Mouse (Mus musculus) stomach, embryonic 16.5 days (tissue): ENCODE results near the gene Map3k13. TPM values are rescaled to one million over a fixed set of nuclear protein-coding genes. Genes with fewer than 3 reads are reported as not detected.
A peak's percentile ranks its signal among the peaks of the same experiment; 100 is the strongest.

Experiments
- ATAC-seq: fragments of 200-750 bp; cut with Nextera tagmentation; 2 replicates; pipeline ENCODE4 v1.8.0; 2017; ENCODE audit warnings: moderate number of reproducible peaks, moderate TSS enrichment; ENCODE audit not compliant: insufficient read depth, low FRiP score
- H3K27ac ChIP-seq: fragments of 300-500 bp; sonication (generic); 2 replicates; pipeline ENCODE4 v1.5.1; 2014; ENCODE audit warnings: low read length
- H3K27me3 ChIP-seq: fragments of 300-500 bp; sonication (generic); 2 replicates; pipeline ENCODE4 v1.6.1; 2014; ENCODE audit warnings: low read length, control low read depth, mixed read lengths; ENCODE audit not compliant: control insufficient read depth, insufficient read depth
- H3K36me3 ChIP-seq: fragments of 300-500 bp; sonication (generic); 2 replicates; pipeline ENCODE4 v1.6.1; 2014; ENCODE audit warnings: low read length; ENCODE audit not compliant: control insufficient read depth, insufficient read depth
- H3K4me1 ChIP-seq: fragments of 300-500 bp; sonication (generic); 2 replicates; pipeline ENCODE4 v1.6.1; 2014; ENCODE audit warnings: low read length, control low read depth, mixed read lengths; ENCODE audit not compliant: control insufficient read depth, insufficient read depth
- H3K4me2 ChIP-seq: fragments of 300-500 bp; sonication (generic); 2 replicates; pipeline ENCODE4 v1.6.1; 2014; ENCODE audit warnings: low read depth, low read length, mixed read lengths
- H3K4me3 ChIP-seq: fragments of 300-500 bp; sonication (generic); replicated peaks from 2 replicates; pipeline ENCODE4 v1.5.1; 2014; ENCODE audit warnings: mild to moderate bottlenecking, low read length
- H3K9ac ChIP-seq: fragments of 300-500 bp; sonication (generic); 2 replicates; pipeline ENCODE4 v1.6.1; 2014; ENCODE audit warnings: low read length
- H3K9me3 ChIP-seq: fragments of 300-500 bp; sonication (generic); replicated peaks from 2 replicates; pipeline ENCODE4 v1.6.1; 2016; ENCODE audit warnings: low read length, control low read depth; ENCODE audit not compliant: control insufficient read depth
- WGBS: fragments of 180-500 bp; shearing (Covaris S2); extraction: QIAGEN DNeasy Blood & Tissue Kit; methylation state at CpG from one replicate; pipeline ENCODE4 v1.1.7; 2014; 5-methylcytosine and 5-hydroxymethylcytosine counted together
- polyA plus RNA-seq: library from polyadenylated mRNA; unstranded; fragments of >200 nt; fragmentation: Nextera tagmentation; extraction: Ambion mirVana; gene quantifications from 2 replicates; pipeline ENCODE4 v1.2.1, GENCODE M21; 2015

Map3k13 gene
- polyA plus RNA-seq, 1 experiment from 2014 or later: 1.2 TPM

- H3K27ac ChIP-seq: no peak overlapping the region
- H3K36me3 ChIP-seq: no peaks in the 10 kb centered on the region
- no peaks in the 10 kb centered on the region for H3K27me3 ChIP-seq
- no peak overlapping the region for H3K4me2 ChIP-seq
- no peak overlapping the region for H3K4me3 ChIP-seq
- H3K4me1 ChIP-seq: no peaks in the 10 kb centered on the region
- H3K9ac ChIP-seq: no peak overlapping the region
- ATAC-seq: no peak
- 80% methylated on average over 12 of the region's 12 CpGs for WGBS
- no peaks in the 10 kb centered on the region for H3K9me3 ChIP-seq
Observed at GRCm38 (mm10) chr16:21955591-21955990, 161.4 kb downstream of the Map3k13 start.

DNA sequence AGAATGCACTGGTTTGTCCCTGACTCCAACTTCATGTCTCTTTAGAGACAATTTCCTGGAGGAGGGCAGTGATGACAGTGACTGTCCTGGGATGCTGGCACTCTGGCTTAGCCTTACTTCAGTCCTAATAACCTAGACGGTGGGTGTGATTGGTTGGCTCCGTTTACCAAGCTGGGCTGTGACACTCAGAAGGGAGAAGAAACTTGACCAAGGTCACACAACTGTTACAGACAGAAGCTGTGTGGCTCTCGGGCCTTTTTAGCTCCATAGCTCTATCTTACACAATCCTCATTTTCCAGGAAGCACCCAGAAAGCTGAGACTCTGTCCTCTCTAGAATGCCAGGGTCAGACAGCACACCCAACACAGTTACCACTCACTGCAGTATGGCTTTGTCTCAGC, 171.4 kb downstream of the Map3k13 start:
- H3K4me1 ChIP-seq: no peaks in the 10 kb centered on the region
- H3K9me3 ChIP-seq: no peaks in the 10 kb centered on the region
- no peak overlapping the region for H3K9ac ChIP-seq
- H3K4me3 ChIP-seq: no peak overlapping the region
- no peak overlapping the region for H3K4me2 ChIP-seq
- no peaks in the 10 kb centered on the region for H3K36me3 ChIP-seq
- H3K27ac ChIP-seq: no peak overlapping the region
- WGBS: 67% methylated on average over 3 of the region's 3 CpGs
- ATAC-seq: no peak
- H3K27me3 ChIP-seq: no peaks in the 10 kb centered on the region

DNA sequence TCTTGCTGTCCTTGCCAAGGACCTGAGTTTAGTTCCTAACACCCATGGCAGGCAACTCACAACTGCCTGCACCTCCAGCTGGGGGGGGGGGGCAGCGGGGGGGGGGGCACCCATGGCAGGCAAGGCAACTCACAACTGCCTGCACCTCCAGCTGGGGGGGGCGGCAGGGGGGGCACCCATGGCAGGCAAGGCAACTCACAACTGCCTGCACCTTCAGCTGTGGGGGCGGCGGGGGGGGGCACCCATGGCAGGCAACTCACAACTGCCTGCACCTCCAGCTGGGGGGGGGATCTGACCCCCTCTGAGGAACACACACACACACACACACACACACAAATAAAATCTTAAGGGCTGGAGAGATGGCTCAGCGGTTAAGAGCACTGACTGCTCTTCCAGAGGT, 175.7 kb downstream of the Map3k13 start:
- no peak for ATAC-seq
- Histone ChIP-seq H3K4me1 (no peaks in the 10 kb centered on the region), H3K9me3 (no peaks in the 10 kb centered on the region), H3K4me2 (no peak overlapping the region), H3K27me3 (no peaks in the 10 kb centered on the region), H3K9ac (no peak overlapping the region), H3K4me3 (no peak overlapping the region), H3K36me3 (no peaks in the 10 kb centered on the region), H3K27ac (no peak overlapping the region)
- 83% methylated on average over 5 of the region's 5 CpGs for WGBS

DNA sequence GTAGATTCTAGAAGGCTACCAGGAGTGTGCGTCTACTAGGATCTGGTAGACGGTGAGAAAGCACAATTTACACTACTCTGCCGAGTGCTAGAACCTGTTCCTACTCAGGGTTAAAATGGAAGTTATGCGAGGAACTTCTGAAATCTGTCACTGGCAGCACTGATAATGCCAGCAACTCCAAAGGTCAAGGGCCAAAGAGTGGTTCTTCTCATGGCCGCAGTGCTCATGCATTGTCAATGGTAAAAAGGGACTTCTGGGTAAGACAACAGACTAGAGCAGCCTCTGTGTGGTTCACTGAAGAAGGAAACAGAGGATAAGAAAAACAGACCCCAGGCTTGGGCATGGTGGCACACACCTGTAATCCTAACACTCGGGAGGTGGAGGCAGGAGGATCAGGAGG, 176.4 kb downstream of the Map3k13 start:
- no peak for ATAC-seq
- H3K9me3 ChIP-seq: no peaks in the 10 kb centered on the region

DNA sequence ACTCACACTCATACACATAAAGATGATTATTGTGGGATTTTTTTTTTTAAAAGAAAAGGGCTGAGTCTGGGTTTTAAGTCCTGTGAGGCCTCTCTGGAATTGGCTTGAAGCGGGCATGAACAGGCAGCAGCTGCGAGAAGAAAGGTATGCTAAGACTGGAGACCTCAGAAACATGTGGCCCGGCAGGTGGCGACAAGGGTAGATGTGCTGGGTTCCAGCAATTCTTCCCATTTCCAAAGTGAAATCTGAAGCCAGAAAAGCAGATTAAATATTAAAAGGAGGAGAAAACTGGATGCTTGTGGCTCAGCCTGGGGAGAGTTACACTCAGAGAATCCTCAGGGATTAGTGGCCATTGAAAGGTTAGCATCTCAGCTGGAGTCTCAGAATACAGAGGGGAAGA, 177.3 kb downstream of the Map3k13 start:
- H3K27ac ChIP-seq: no peak overlapping the region
- no peak overlapping the region for H3K4me3 ChIP-seq
- H3K4me2 ChIP-seq: no peak overlapping the region
- H3K27me3 ChIP-seq: no peaks in the 10 kb centered on the region
- no peak overlapping the region for H3K9ac ChIP-seq
- H3K4me1 ChIP-seq: no peaks in the 10 kb centered on the region
- H3K9me3 ChIP-seq: no peaks in the 10 kb centered on the region
- WGBS: 57% methylated on average over 4 of the region's 4 CpGs
- no peaks in the 10 kb centered on the region for H3K36me3 ChIP-seq
- no peak for ATAC-seq

More for the DNA sequence above, 176.4 kb downstream of the Map3k13 start:
- WGBS: 79% methylated on average over 6 of the region's 6 CpGs
- no peak overlapping the region for H3K4me2 ChIP-seq
- no peak overlapping the region for H3K27ac ChIP-seq
- no peak overlapping the region for H3K9ac ChIP-seq
- no peaks in the 10 kb centered on the region for H3K36me3 ChIP-seq
- H3K27me3 ChIP-seq: no peaks in the 10 kb centered on the region
- H3K4me3 ChIP-seq: no peak overlapping the region
- H3K4me1 ChIP-seq: no peaks in the 10 kb centered on the region

DNA sequence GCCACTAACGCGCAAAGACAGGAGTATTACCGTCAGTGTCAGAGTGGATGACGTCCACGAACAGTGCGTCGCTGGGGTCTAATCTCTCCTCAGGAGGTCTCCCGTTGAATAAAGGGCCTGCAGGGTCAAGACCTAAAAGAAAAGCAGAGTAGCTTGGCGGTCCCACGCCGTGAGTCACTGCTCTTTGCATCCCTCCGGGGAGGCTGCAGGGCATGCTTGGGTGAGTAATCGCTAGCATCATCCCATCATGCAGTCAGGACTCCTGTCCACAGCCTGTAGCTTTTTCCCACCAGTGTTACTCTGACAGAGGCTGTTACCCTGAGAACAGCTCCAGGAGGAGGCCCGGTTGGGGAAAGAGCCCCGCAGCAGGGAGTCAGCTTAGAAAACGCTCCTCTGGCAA, 182.1 kb downstream of the Map3k13 start:
- WGBS: 8% methylated on average over 16 of the region's 16 CpGs
- peak overlapping the region; percentile 7; the same call in 1 of the 2 replicates for H3K4me3 ChIP-seq
- H3K27ac ChIP-seq: no peak overlapping the region
- no peaks in the 10 kb centered on the region for H3K4me1 ChIP-seq
- no peak for ATAC-seq
- no peaks in the 10 kb centered on the region for H3K27me3 ChIP-seq
- no peaks in the 10 kb centered on the region for H3K36me3 ChIP-seq
- H3K9me3 ChIP-seq: no peaks in the 10 kb centered on the region
- peak overlapping the region; percentile 38 for H3K4me2 ChIP-seq
- peak overlapping the region; percentile 37; the same call in 1 of the 2 replicates for H3K9ac ChIP-seq

- Histone ChIP-seq H3K9ac (no peak overlapping the region), H3K4me1 (no peaks in the 10 kb centered on the region), H3K27me3 (no peaks in the 10 kb centered on the region), H3K4me2 (no peak overlapping the region), H3K36me3 (no peaks in the 10 kb centered on the region), H3K4me3 (no peak overlapping the region), H3K27ac (no peak overlapping the region), H3K9me3 (no peaks in the 10 kb centered on the region)
- no peak for ATAC-seq
- whole genome bisulfite sequencing: 69% methylated on average over 5 of the region's 5 CpGs
Observed at GRCm38 (mm10) chr16:21977347-21977746, 183.2 kb downstream of the Map3k13 start.

Other genes starting within 250 kb of the Map3k13 start
- 17.9 TPM in 2 replicates for gene 2510009E07Rik, start 99.7 kb upstream of the Map3k13 start, polyA plus RNA-seq
- 5.7 and 6.4 TPM in 2 replicates for gene Ehhadh, start 6.5 kb upstream of the Map3k13 start, polyA plus RNA-seq
- gene Tmem41a, start 153.2 kb downstream of the Map3k13 start, polyA plus RNA-seq: 35.0 and 35.2 TPM in 2 replicates
- gene Liph, start 201.3 kb downstream of the Map3k13 start, polyA plus RNA-seq: 29.9 and 48.0 TPM in 2 replicates
- 40.1 and 40.4 TPM in 2 replicates for gene Senp2, start 215.1 kb downstream of the Map3k13 start, polyA plus RNA-seq